11 mouse cellular contexts compared by ENCODE assay signal in genomic region chr6:146674881-146675536, GRCm38 (mm10). TPM values are rescaled to one million over a fixed set of nuclear protein-coding genes. Genes with fewer than 3 reads are reported as not detected.
DNase-seq lines count a peak whose midpoint lies in the region; ATAC-seq and TF ChIP-seq lines count a peak whose summit lies in the region.
"Had no signal": no experiment of that assay in that cellular context is flagged by ENCODE, and none has a peak within 500 bp of the region (broad histone marks: within the 10 kb centered on the region; RNA-seq: fewer than 3 reads in every experiment).

No protein-coding gene starts in this region.

- WGBS in heart, embryonic 13.5 days, result 18% methylated on average over 4 of the region's 4 CpGs
- 62% methylated on average over 4 of the region's 4 CpGs for WGBS in intestine, postnatal 0 days
- 91% methylated on average over 4 of the region's 4 CpGs for WGBS in hindbrain, embryonic 14.5 days

- H3K9me3 ChIP-seq in CH12.LX (replicated peaks; ENCODE audit: low read length), result peaks cover 10% of the 10 kb centered on the region
- H3K9me3 ChIP-seq in heart, embryonic 13.5 days, result peaks cover 8% of the 10 kb centered on the region
- no peaks in the 10 kb centered on the region for H3K9me3 ChIP-seq in intestine, postnatal 0 days (ENCODE audit: control insufficient read depth)
- no peaks in the 10 kb centered on the region for H3K9me3 ChIP-seq in hindbrain, embryonic 14.5 days (ENCODE audit: control insufficient read depth, low read length)

- peak overlapping the region; percentile 7; the same call in 1 of the 2 replicates for H3K9ac ChIP-seq in CH12.LX (ENCODE audit: insufficient read depth, low read depth)
- peak overlapping the region; percentile 33 for H3K9ac ChIP-seq in heart, embryonic 13.5 days
- no peak overlapping the region for H3K9ac ChIP-seq in intestine, postnatal 0 days (ENCODE audit: low read depth, low read length)
- H3K9ac ChIP-seq in hindbrain, embryonic 14.5 days, result no peak overlapping the region

- peak overlapping the region; percentile 69 for H3K4me2 ChIP-seq in CH12.LX (ENCODE audit: insufficient read depth, low read depth, poor library complexity, severe bottlenecking)
- H3K4me2 ChIP-seq in heart, embryonic 13.5 days, result peak overlapping the region; percentile 20
- no peak overlapping the region for H3K4me2 ChIP-seq in intestine, postnatal 0 days (replicated peaks; ENCODE audit: low read depth)
- no peak overlapping the region for H3K4me2 ChIP-seq in hindbrain, embryonic 14.5 days (replicated peaks)

- TF ChIP-seq POLR2A in CH12.LX (IDR thresholded peaks at IDR 0.05; ENCODE audit: low read depth, low read length), result no peak

- TF ChIP-seq RAD21 in CH12.LX (IDR thresholded peaks at IDR 0.05; ENCODE audit: low read depth, low read length), result no peak

- dilution Hi-C loops in CH12.LX (cut with MboI; ENCODE audit: extremely low pct_ligation_motif_present, extremely low pct_unique_long_range_greater_than_20kb, low sequenced_read_pairs), result no loop called here

- H3K4me1 ChIP-seq in CH12.LX (ENCODE audit: control insufficient read depth in 1 of 2, insufficient read depth in 2 of 2), result peaks cover 11 to 25% of the 10 kb centered on the region in 2 experiments
- H3K4me1 ChIP-seq in heart, embryonic 13.5 days, result peaks cover 80% of the 10 kb centered on the region
- no peaks in the 10 kb centered on the region for H3K4me1 ChIP-seq in intestine, postnatal 0 days (replicated peaks; ENCODE audit: control insufficient read depth, insufficient read depth, low read length)
- H3K4me1 ChIP-seq in hindbrain, embryonic 14.5 days (replicated peaks; ENCODE audit: control insufficient read depth, insufficient read depth, low read length), result no peaks in the 10 kb centered on the region

- peak overlapping the region; percentile 33; the same call in 1 of the 2 replicates for H3K27ac ChIP-seq in CH12.LX (ENCODE audit: insufficient read depth, low read depth)
- peak overlapping the region; percentile 91 for H3K27ac ChIP-seq in heart, embryonic 13.5 days (replicated peaks)
- no peak overlapping the region for H3K27ac ChIP-seq in intestine, postnatal 0 days (ENCODE audit: low read depth, low read length)
- no peak overlapping the region for H3K27ac ChIP-seq in hindbrain, embryonic 14.5 days

- in situ Hi-C loops in CH12.LX (cut with MboI; ENCODE audit: low pct_ligation_motif_present, low pct_unique_long_range_greater_than_20kb, low sequenced_read_pairs), result loop anchor here (5.0 to 25.0 kb wide), 2 partner anchors 47 to 312 kb away; partner anchors contain the start of gene Stk38l

- TF ChIP-seq CTCF in CH12.LX (conservative IDR thresholded peaks at IDR 0.05 in 1 of 2, IDR thresholded peaks at IDR 0.05 in 1 of 2; ENCODE audit: low read depth in 2 of 2, low read length in 2 of 2), result no peak
- no peak for TF ChIP-seq CTCF in intestine, postnatal 0 days (IDR thresholded peaks at IDR 0.05; ENCODE audit: low read depth)

- no peaks in the 10 kb centered on the region for H3K27me3 ChIP-seq in CH12.LX (replicated peaks)
- H3K27me3 ChIP-seq in heart, embryonic 13.5 days (replicated peaks), result no peaks in the 10 kb centered on the region
- H3K27me3 ChIP-seq in intestine, postnatal 0 days (replicated peaks; ENCODE audit: control insufficient read depth, insufficient read depth, low read length), result no peaks in the 10 kb centered on the region
- no peaks in the 10 kb centered on the region for H3K27me3 ChIP-seq in hindbrain, embryonic 14.5 days (ENCODE audit: control insufficient read depth, insufficient read depth, low read length)

- no peaks in the 10 kb centered on the region for H3K79me2 ChIP-seq in CH12.LX (replicated peaks; ENCODE audit: control insufficient read depth, extremely low read depth, insufficient read depth, poor library complexity, severe bottlenecking)

- peak; percentile 99 for TF ChIP-seq EP300 in CH12.LX (IDR thresholded peaks at IDR 0.05; ENCODE audit: low read length)

- peak; percentile 38; the same call in 1 of the 2 replicates for ATAC-seq in heart, embryonic 13.5 days (ENCODE audit: extremely low read depth, insufficient number of reproducible peaks, low FRiP score, low TSS enrichment)
- peak; percentile 82 for ATAC-seq in megakaryocyte progenitor cell, adult 5-6 weeks (replicated peaks; ENCODE audit: poor library complexity)
- no peak for ATAC-seq in intestine, postnatal 0 days
- no peak for ATAC-seq in erythroid progenitor cell, adult 5-6 weeks (replicated peaks; ENCODE audit: low FRiP score, poor library complexity, severe bottlenecking)
- no peak for ATAC-seq in hindbrain, embryonic 14.5 days (ENCODE audit: low FRiP score)

- no peaks in the 10 kb centered on the region for H3K36me3 ChIP-seq in CH12.LX (replicated peaks in 1 of 2; ENCODE audit: control insufficient read depth in 1 of 2, insufficient read depth in 1 of 2, low read length in 1 of 2)
- 0 out of 2 replicates have a peak, but pooled peaks cover 3% of the 10 kb centered on the region for H3K36me3 ChIP-seq in heart, embryonic 13.5 days
- H3K36me3 ChIP-seq in intestine, postnatal 0 days (ENCODE audit: control insufficient read depth, insufficient read depth), result no peaks in the 10 kb centered on the region
- H3K36me3 ChIP-seq in hindbrain, embryonic 14.5 days (replicated peaks; ENCODE audit: control insufficient read depth, insufficient read depth), result no peaks in the 10 kb centered on the region

- H3K4me3 ChIP-seq in CH12.LX (replicated peaks in 1 of 3; ENCODE audit: low read depth in 2 of 3, low read length in 2 of 3, poor library complexity in 1 of 3), result no peak overlapping the region
- H3K4me3 ChIP-seq in heart, embryonic 13.5 days, result no peak overlapping the region
- no peak overlapping the region for H3K4me3 ChIP-seq in intestine, postnatal 0 days (ENCODE audit: low read depth, low read length)
- no peak overlapping the region for H3K4me3 ChIP-seq in hindbrain, embryonic 14.5 days (replicated peaks; ENCODE audit: low read length)

- DNase-seq in layer of hippocampus, adult 11-12 months (ENCODE audit: low spot score), result peak; percentile 27
- DNase-seq in layer of hippocampus, postnatal 14 days (ENCODE audit: low spot score in 2 of 2), result no peak
- DNase-seq in CH12.LX (ENCODE audit: extremely low read depth), result peak; percentile 93
- DNase-seq in hindbrain, embryonic 14.5 days (ENCODE audit: low spot score), result no peak
- DNase-seq: gastrocnemius, postnatal 14 days; kidney, adult 9 months; left cerebral cortex, postnatal 4 days had no signal

TF ChIP-seq in CH12.LX, 34 proteins besides CTCF, POLR2A, EP300 and RAD21 (continues in another document):
- TF ChIP-seq MAFK (IDR thresholded peaks at IDR 0.05; ENCODE audit: insufficient replicate concordance, low read length), result no peak
- TF ChIP-seq PAX5 (IDR thresholded peaks at IDR 0.05; ENCODE audit: low read length), result no peak
- peak; percentile 74 for TF ChIP-seq GABPA (IDR thresholded peaks at IDR 0.05; ENCODE audit: insufficient replicate concordance, low read depth, low read length)
- TF ChIP-seq POLR2AphosphoS2 (IDR thresholded peaks at IDR 0.05; ENCODE audit: low read depth, low read length), result no peak
- no peak for TF ChIP-seq ZMIZ1 (IDR thresholded peaks at IDR 0.05; ENCODE audit: low read depth, low read length)
- TF ChIP-seq JUN (IDR thresholded peaks at IDR 0.05; ENCODE audit: insufficient read depth, low read depth, low read length), result peak; percentile 100
- no peak for TF ChIP-seq ZNF384 (IDR thresholded peaks at IDR 0.05; ENCODE audit: low read depth, low read length)
- TF ChIP-seq UBTF (IDR thresholded peaks at IDR 0.05; ENCODE audit: low read depth, low read length), result no peak

RNA-seq across cellular contexts. Expression of gene Tm7sf3, which starts 32.4 kb away (rescaled TPM):
- total RNA-seq in layer of hippocampus, postnatal 14 days (2021), result 10 to 100 TPM; 42.1 to 43.4 TPM
- total RNA-seq in CH12.LX (2012; rRNA removed) (19.9 and 23.9 TPM in 2 replicates), CH12.LX (2014; rRNA removed) (11.4 and 11.8 TPM in 2 replicates)
- polyA plus RNA-seq in CH12.LX (2012; ENCODE audit: insufficient read length, low read depth), result 12.8 and 13.4 TPM in 2 replicates
- polyA plus RNA-seq in heart, embryonic 13.5 days (2015; fragmentation: Nextera tagmentation; extraction: Ambion mirVana), result 36.4 and 38.9 TPM in 2 replicates
- 78.9 and 81.3 TPM in 2 replicates for total RNA-seq in megakaryocyte progenitor cell, adult 5-6 weeks (2015)
- 92.5 and 99.5 TPM in 2 replicates for total RNA-seq in megakaryocyte progenitor cell, adult 5-6 weeks (2017)
- 58.7 and 61.9 TPM in 2 replicates for polyA plus RNA-seq in intestine, postnatal 0 days (2015; fragmentation: Nextera tagmentation; extraction: Ambion mirVana)
- 41.1 and 67.5 TPM in 2 replicates for total RNA-seq in erythroid progenitor cell, adult 5-6 weeks (2015; ENCODE audit: low replicate concordance)
- total RNA-seq in erythroid progenitor cell, adult 5-6 weeks (2017; ENCODE audit: low replicate concordance), result 47.8 and 49.5 TPM in 2 replicates
- 32.9 and 33.4 TPM in 2 replicates for polyA plus RNA-seq in hindbrain, embryonic 14.5 days (2014; fragmentation: Nextera tagmentation; extraction: Ambion mirVana)

RNA-seq across cellular contexts. Expression of gene Med21, which starts 32.7 kb away (rescaled TPM):
- total RNA-seq in layer of hippocampus, postnatal 14 days (2021), result 10 to 100 TPM; 37.2 to 47.0 TPM
- total RNA-seq in CH12.LX (2012; rRNA removed) (42.4 and 45.8 TPM in 2 replicates), CH12.LX (2014; rRNA removed) (124 and 143 TPM in 2 replicates)
- 52.2 and 56.0 TPM in 2 replicates for polyA plus RNA-seq in CH12.LX (2012; ENCODE audit: insufficient read length, low read depth)
- 139 and 155 TPM in 2 replicates for polyA plus RNA-seq in heart, embryonic 13.5 days (2015; fragmentation: Nextera tagmentation; extraction: Ambion mirVana)
- 222 and 260 TPM in 2 replicates for total RNA-seq in megakaryocyte progenitor cell, adult 5-6 weeks (2015)
- total RNA-seq in megakaryocyte progenitor cell, adult 5-6 weeks (2017), result 190 and 247 TPM in 2 replicates
- polyA plus RNA-seq in intestine, postnatal 0 days (2015; fragmentation: Nextera tagmentation; extraction: Ambion mirVana), result 87.5 and 87.6 TPM in 2 replicates
- total RNA-seq in erythroid progenitor cell, adult 5-6 weeks (2015; ENCODE audit: low replicate concordance), result 71.4 and 112 TPM in 2 replicates
- total RNA-seq in erythroid progenitor cell, adult 5-6 weeks (2017; ENCODE audit: low replicate concordance), result 65.8 and 73.0 TPM in 2 replicates
- polyA plus RNA-seq in hindbrain, embryonic 14.5 days (2014; fragmentation: Nextera tagmentation; extraction: Ambion mirVana), result 108 and 112 TPM in 2 replicates

RNA-seq across cellular contexts. Expression of gene Stk38l, which starts 49.8 kb away (rescaled TPM):
- 10 to 100 TPM; 19.2 to 19.6 TPM for total RNA-seq in layer of hippocampus, postnatal 14 days (2021)
- 4.0 and 4.7 TPM in 2 replicates for total RNA-seq in CH12.LX (2012; rRNA removed)
- 3.4 and 3.8 TPM in 2 replicates for total RNA-seq in CH12.LX (2014; rRNA removed)
- 5.2 and 5.8 TPM in 2 replicates for polyA plus RNA-seq in CH12.LX (2012; ENCODE audit: insufficient read length, low read depth)
- 37.9 and 41.4 TPM in 2 replicates for polyA plus RNA-seq in heart, embryonic 13.5 days (2015; fragmentation: Nextera tagmentation; extraction: Ambion mirVana)
- total RNA-seq in megakaryocyte progenitor cell, adult 5-6 weeks (2015), result 2.5 and 3.0 TPM in 2 replicates
- 2.3 and 2.4 TPM in 2 replicates for total RNA-seq in megakaryocyte progenitor cell, adult 5-6 weeks (2017)
- polyA plus RNA-seq in intestine, postnatal 0 days (2015; fragmentation: Nextera tagmentation; extraction: Ambion mirVana), result 11.6 and 13.4 TPM in 2 replicates
- 1.4 and 5.9 TPM in 2 replicates for total RNA-seq in erythroid progenitor cell, adult 5-6 weeks (2015; ENCODE audit: low replicate concordance)
- total RNA-seq in erythroid progenitor cell, adult 5-6 weeks (2017; ENCODE audit: low replicate concordance), result 3.2 TPM in 2 replicates
- 15.6 and 15.9 TPM in 2 replicates for polyA plus RNA-seq in hindbrain, embryonic 14.5 days (2014; fragmentation: Nextera tagmentation; extraction: Ambion mirVana)

Comparison
In these comparisons a context has a peak if more than half of its experiments do, and no peak if none do; other contexts are left out.
1. DNase-seq: peak in layer of hippocampus, adult 11-12 months (single experiment) and CH12.LX (single experiment); none in layer of hippocampus, postnatal 14 days (0 of 2) and hindbrain, embryonic 14.5 days (single experiment).
2. H3K27ac ChIP-seq: peak in CH12.LX (single experiment) and heart, embryonic 13.5 days (single experiment); none in intestine, postnatal 0 days (single experiment) and hindbrain, embryonic 14.5 days (single experiment).
3. H3K4me2 ChIP-seq: peak in CH12.LX (single experiment) and heart, embryonic 13.5 days (single experiment); none in intestine, postnatal 0 days (single experiment) and hindbrain, embryonic 14.5 days (single experiment).
4. H3K9ac ChIP-seq: peak in CH12.LX (single experiment) and heart, embryonic 13.5 days (single experiment); none in intestine, postnatal 0 days (single experiment) and hindbrain, embryonic 14.5 days (single experiment).
5. ATAC-seq: peak in heart, embryonic 13.5 days (single experiment) and megakaryocyte progenitor cell, adult 5-6 weeks (single experiment); none in intestine, postnatal 0 days (single experiment), erythroid progenitor cell, adult 5-6 weeks (single experiment) and hindbrain, embryonic 14.5 days (single experiment).